Mouse (Mus musculus) embryonic facial prominence, embryonic 13.5 days (tissue): ENCODE data around the gene Trip11. TPM values are rescaled to one million over a fixed set of nuclear protein-coding genes. Genes with fewer than 3 reads are reported as not detected.

Source experiments
- ATAC-seq: fragments of 200-750 bp; cut with Nextera tagmentation; 2 replicates; pipeline ENCODE4 v1.8.0; 2017; ENCODE audit warnings: low read depth; ENCODE audit not compliant: insufficient number of reproducible peaks, insufficient read depth, low FRiP score, low TSS enrichment
- H3K27ac ChIP-seq: fragments of 300-500 bp; sonication (generic); 2 replicates; pipeline ENCODE4 v1.5.1; 2015; ENCODE audit warnings: moderate library complexity, mild to moderate bottlenecking, inconsistent platforms
- H3K27me3 ChIP-seq: fragments of 300-500 bp; sonication (generic); 2 replicates; pipeline ENCODE4 v1.6.1; 2015; ENCODE audit warnings: mild to moderate bottlenecking, inconsistent platforms
- H3K36me3 ChIP-seq: fragments of 300-500 bp; sonication (generic); 2 replicates; pipeline ENCODE4 v1.6.1; 2015; ENCODE audit warnings: mild to moderate bottlenecking, inconsistent platforms
- H3K4me1 ChIP-seq: fragments of 300-500 bp; sonication (generic); 2 replicates; pipeline ENCODE4 v1.6.1; 2015; ENCODE audit warnings: inconsistent platforms
- H3K4me2 ChIP-seq: fragments of 300-500 bp; sonication (generic); 2 replicates; pipeline ENCODE4 v1.6.1; 2015; ENCODE audit warnings: moderate library complexity, mild to moderate bottlenecking, inconsistent platforms
- H3K4me3 ChIP-seq: fragments of 300-500 bp; sonication (generic); 2 replicates; pipeline ENCODE4 v1.5.1; 2015; ENCODE audit warnings: mild to moderate bottlenecking, inconsistent platforms
- H3K9ac ChIP-seq: fragments of 300-500 bp; sonication (generic); 2 replicates; pipeline ENCODE4 v1.6.1; 2015; ENCODE audit warnings: mild to moderate bottlenecking, inconsistent platforms
- H3K9me3 ChIP-seq: fragments of 300-500 bp; sonication (generic); 2 replicates; pipeline ENCODE4 v1.6.1; 2016; ENCODE audit warnings: inconsistent platforms
- WGBS: fragments of 180-500 bp; shearing (Covaris S2); methylation state at CpG from one replicate; pipeline ENCODE4 v1.1.7; 2015; ENCODE audit warnings: mixed read lengths; 5-methylcytosine and 5-hydroxymethylcytosine counted together
- polyA plus RNA-seq: library from polyadenylated mRNA; unstranded; fragments of >200 nt; fragmentation: Nextera tagmentation; extraction: Ambion mirVana; gene quantifications from 2 replicates; pipeline ENCODE4 v1.2.1, GENCODE M21; 2015

Gene Trip11
- polyA plus RNA-seq, 1 experiment from 2014 or later: 35.3 TPM

- peaks cover 26% of the 10 kb centered on the region; the same call in 1 of the 2 replicates for H3K36me3 ChIP-seq
- ATAC-seq: no peak
- no peaks in the 10 kb centered on the region for H3K9me3 ChIP-seq
- no peak overlapping the region for H3K9ac ChIP-seq
- 0 out of 2 replicates have a peak, but pooled peaks cover 4% of the 10 kb centered on the region for H3K4me1 ChIP-seq
- no peaks in the 10 kb centered on the region for H3K27me3 ChIP-seq
- 59% methylated on average over 7 of the region's 7 CpGs for WGBS
- H3K27ac ChIP-seq: no peak overlapping the region
- H3K4me3 ChIP-seq: no peak overlapping the region
- no peak overlapping the region for H3K4me2 ChIP-seq
Measured at GRCm38 (mm10) chr12:101798189-101798922, 114.7 kb downstream of the Trip11 start.

- no peak overlapping the region for H3K27ac ChIP-seq
Measured at GRCm38 (mm10) chr12:101794458-101794857, 118.6 kb downstream of the Trip11 start.

GRCm38 (mm10) chr12:101793221-101793621, 119.8 kb downstream of the Trip11 start:
- no peaks in the 10 kb centered on the region for H3K4me1 ChIP-seq
- H3K36me3 ChIP-seq: peaks cover 10% of the 10 kb centered on the region; the same call in 1 of the 2 replicates
- 88% methylated on average over 5 of the region's 5 CpGs for WGBS
- ATAC-seq: no peak
- no peaks in the 10 kb centered on the region for H3K27me3 ChIP-seq
- H3K9ac ChIP-seq: no peak overlapping the region
- no peak overlapping the region for H3K4me2 ChIP-seq
- no peak overlapping the region for H3K27ac ChIP-seq
- no peaks in the 10 kb centered on the region for H3K9me3 ChIP-seq
- no peak overlapping the region for H3K4me3 ChIP-seq

More at GRCm38 (mm10) chr12:101794458-101794857, 118.6 kb downstream of the Trip11 start:
- Histone ChIP-seq H3K4me3 (no peak overlapping the region), H3K9me3 (no peaks in the 10 kb centered on the region), H3K36me3 (peaks cover 10% of the 10 kb centered on the region; the same call in 1 of the 2 replicates), H3K4me1 (0 out of 2 replicates have a peak, but pooled peaks cover 4% of the 10 kb centered on the region), H3K27me3 (no peaks in the 10 kb centered on the region), H3K4me2 (no peak overlapping the region), H3K9ac (no peak overlapping the region)
- ATAC-seq: no peak
- 87% methylated on average over 3 of the region's 3 CpGs for WGBS

- 89% methylated on average over 4 of the region's 4 CpGs for WGBS
Measured at GRCm38 (mm10) chr12:101792684-101793083, 120.4 kb downstream of the Trip11 start.

GRCm38 (mm10) chr12:101789767-101790166, 123.3 kb downstream of the Trip11 start:
- no peak overlapping the region for H3K9ac ChIP-seq
- no peaks in the 10 kb centered on the region for H3K27me3 ChIP-seq
- no peaks in the 10 kb centered on the region for H3K4me1 ChIP-seq
- peak overlapping the region; percentile 68 for H3K27ac ChIP-seq
- H3K4me3 ChIP-seq: no peak overlapping the region
- ATAC-seq: no peak
- H3K36me3 ChIP-seq: peaks cover 19% of the 10 kb centered on the region
- H3K4me2 ChIP-seq: no peak overlapping the region
- no peaks in the 10 kb centered on the region for H3K9me3 ChIP-seq
- WGBS: 86% methylated on average over 3 of the region's 3 CpGs

More at GRCm38 (mm10) chr12:101792684-101793083, 120.4 kb downstream of the Trip11 start:
- Histone ChIP-seq H3K4me2 (no peak overlapping the region), H3K27ac (no peak overlapping the region), H3K27me3 (no peaks in the 10 kb centered on the region), H3K36me3 (peaks cover 10% of the 10 kb centered on the region; the same call in 1 of the 2 replicates), H3K9me3 (no peaks in the 10 kb centered on the region), H3K9ac (no peak overlapping the region), H3K4me1 (no peaks in the 10 kb centered on the region), H3K4me3 (no peak overlapping the region)
- ATAC-seq: no peak

- H3K4me1 ChIP-seq: no peaks in the 10 kb centered on the region
- ATAC-seq: no peak
- no peaks in the 10 kb centered on the region for H3K27me3 ChIP-seq
- H3K4me3 ChIP-seq: no peak overlapping the region
- H3K36me3 ChIP-seq: peaks cover 20% of the 10 kb centered on the region
- 60% methylated on average over 3 of the region's 3 CpGs for WGBS
- no peaks in the 10 kb centered on the region for H3K9me3 ChIP-seq
- H3K27ac ChIP-seq: no peak overlapping the region
- H3K4me2 ChIP-seq: no peak overlapping the region
- no peak overlapping the region for H3K9ac ChIP-seq
Measured at GRCm38 (mm10) chr12:101789250-101789649, 123.8 kb downstream of the Trip11 start.

Other genes with a start within 250 kb of the Trip11 start
- 0.58 and 0.78 TPM in 2 replicates for gene Tc2n, start 194.7 kb downstream of the Trip11 start, polyA plus RNA-seq
- 91.8 and 123 TPM in 2 replicates for gene Fbln5, start 94.2 kb downstream of the Trip11 start, polyA plus RNA-seq
- 10.7 and 12.4 TPM in 2 replicates for gene Atxn3, start 45.0 kb upstream of the Trip11 start, polyA plus RNA-seq
- gene Cpsf2, start 62.7 kb upstream of the Trip11 start, polyA plus RNA-seq: 30.8 and 32.3 TPM in 2 replicates
- gene Slc24a4, start 215.5 kb upstream of the Trip11 start, polyA plus RNA-seq: 0.39 and 0.76 TPM in 2 replicates